Mouse (Mus musculus): ENCODE results near the gene Anapc16. TPM values are rescaled to one million over a fixed set of nuclear protein-coding genes. Genes with fewer than 3 reads are reported as not detected.

The Anapc16 gene
- polyA plus RNA-seq, 1 experiment from 2014 or later: 122 TPM

DNA sequence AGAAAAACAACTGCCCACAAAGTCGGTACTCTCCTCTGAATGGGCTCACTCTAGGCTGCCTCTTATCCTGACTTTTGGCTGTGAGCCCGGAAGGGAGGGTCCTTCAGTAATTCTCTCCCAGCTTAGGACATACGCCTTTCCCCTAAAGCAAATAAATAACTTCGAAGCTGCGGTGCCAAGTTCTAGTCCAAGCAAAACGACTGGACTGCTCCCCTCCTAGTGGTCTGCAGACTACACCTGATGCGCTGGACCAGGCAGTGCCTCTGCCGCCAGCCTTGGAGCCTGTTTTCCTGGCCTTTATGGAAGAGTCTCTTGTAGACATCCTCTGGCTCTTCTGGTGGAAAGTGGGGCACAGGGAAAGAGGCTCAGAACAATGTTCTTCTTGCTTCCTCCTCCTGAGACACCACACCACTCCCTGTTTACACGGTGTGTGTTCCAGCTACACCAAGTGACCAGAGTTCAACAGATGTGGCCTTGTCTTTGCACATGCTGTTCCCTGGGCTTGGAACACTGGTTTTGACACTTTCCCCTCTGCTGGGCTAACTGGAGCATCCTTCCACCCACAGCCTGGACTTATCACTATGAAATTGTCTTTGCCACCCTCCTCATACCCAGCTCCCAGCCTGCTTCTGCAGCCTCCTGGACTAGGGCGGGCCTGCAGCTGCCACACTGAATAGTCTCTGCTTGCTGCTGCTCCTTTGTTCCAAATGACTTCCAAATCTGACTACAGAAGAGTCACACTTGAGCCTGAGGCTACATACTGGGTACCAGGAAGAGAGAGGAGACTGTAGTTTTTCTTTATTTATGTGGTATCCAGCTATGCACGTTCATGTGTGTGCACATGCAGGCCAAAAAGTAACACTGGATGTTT lies 23.8 kb downstream of the Anapc16 start:
- peak; percentile 66; the same call in 1 of the 2 replicates for ATAC-seq
- Histone ChIP-seq H3K27ac (peak overlapping the region; percentile 66), H3K9ac (no peak overlapping the region)

DNA sequence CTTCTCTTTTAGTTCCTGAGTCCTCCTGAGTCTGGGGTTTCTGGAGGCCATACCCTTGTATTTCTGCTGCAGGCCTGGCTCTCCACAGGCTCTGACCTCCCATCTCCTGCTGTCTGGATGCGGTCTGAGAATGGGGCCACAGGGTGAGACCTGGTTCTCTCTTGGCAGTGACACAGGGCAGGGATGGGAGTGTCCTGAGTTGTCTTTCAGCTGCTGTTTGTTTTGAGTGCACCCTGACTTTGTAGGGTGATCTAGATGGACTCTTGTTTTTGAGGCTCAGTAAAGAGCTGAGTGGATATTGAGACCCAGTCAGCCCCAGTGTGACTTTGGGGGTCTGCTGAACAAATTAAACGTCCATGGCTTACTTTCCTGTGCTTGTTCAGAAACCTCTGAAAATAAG lies 24.5 kb downstream of the Anapc16 start:
- Histone ChIP-seq H3K4me3 (no peak overlapping the region), H3K27me3 (no peaks in the 10 kb centered on the region), H3K9me3 (replicated peaks) (no peaks in the 10 kb centered on the region), H3K4me2 (no peak overlapping the region), H3K9ac (no peak overlapping the region), H3K36me3 (ENCODE audit: poor library complexity, severe bottlenecking) (peaks cover 5% of the 10 kb centered on the region), H3K4me1 (peaks cover 31% of the 10 kb centered on the region), H3K27ac (0 out of 2 replicates have a peak overlapping the region, but pooled peaks have one; percentile 3)
- WGBS: 52% methylated on average over 2 of the region's 2 CpGs
- no peak for ATAC-seq

More for the DNA sequence above, 23.8 kb downstream of the Anapc16 start:
- no peak overlapping the region for H3K4me2 ChIP-seq
- H3K4me1 ChIP-seq: peaks cover 29% of the 10 kb centered on the region
- no peak overlapping the region for H3K4me3 ChIP-seq
- H3K9me3 ChIP-seq (replicated peaks): no peaks in the 10 kb centered on the region
- WGBS: 37% methylated on average over 11 of the region's 11 CpGs
- no peaks in the 10 kb centered on the region for H3K27me3 ChIP-seq
- H3K36me3 ChIP-seq (ENCODE audit: poor library complexity, severe bottlenecking): peaks cover 7% of the 10 kb centered on the region

DNA sequence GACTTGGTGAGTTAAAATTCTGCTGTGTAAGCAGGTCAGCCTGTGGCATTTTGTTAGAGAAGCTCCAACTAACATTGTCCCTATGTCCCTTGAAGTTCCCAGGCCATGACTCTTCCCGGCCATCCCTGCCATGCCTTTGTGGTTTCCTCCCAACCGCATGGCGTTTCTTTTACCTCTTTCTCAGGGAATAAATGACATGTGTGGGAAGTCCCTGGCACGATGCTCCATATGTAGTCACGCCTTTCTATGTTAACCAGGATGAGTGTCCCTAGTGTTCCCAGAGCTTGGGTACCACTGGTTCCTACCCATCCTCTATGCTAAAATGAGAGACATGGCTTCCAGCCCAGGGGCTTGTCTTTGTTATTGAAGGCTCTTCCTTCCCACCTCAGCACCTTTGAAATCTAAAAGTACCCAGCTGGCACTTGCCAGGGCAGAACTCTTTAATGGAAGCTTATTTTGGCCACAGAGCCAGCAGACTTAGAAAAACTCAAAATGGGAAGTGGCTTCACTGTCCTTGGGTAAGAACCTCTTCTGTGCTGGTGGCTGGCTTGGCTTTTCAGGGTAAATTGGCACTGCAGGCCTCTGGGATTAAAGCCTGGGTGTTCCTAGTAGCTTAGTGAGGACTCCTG lies 25.1 kb downstream of the Anapc16 start:
- H3K27me3 ChIP-seq: no peaks in the 10 kb centered on the region
- peak overlapping the region; percentile 3; the same call in 1 of the 2 replicates for H3K27ac ChIP-seq
- H3K36me3 ChIP-seq (ENCODE audit: poor library complexity, severe bottlenecking): peaks cover 5% of the 10 kb centered on the region
- H3K4me2 ChIP-seq: no peak overlapping the region
- peaks cover 31% of the 10 kb centered on the region for H3K4me1 ChIP-seq
- no peak overlapping the region for H3K4me3 ChIP-seq
- ATAC-seq: no peak
- H3K9me3 ChIP-seq (replicated peaks): no peaks in the 10 kb centered on the region
- no peak overlapping the region for H3K9ac ChIP-seq
- 89% methylated on average over 5 of the region's 5 CpGs for WGBS

DNA sequence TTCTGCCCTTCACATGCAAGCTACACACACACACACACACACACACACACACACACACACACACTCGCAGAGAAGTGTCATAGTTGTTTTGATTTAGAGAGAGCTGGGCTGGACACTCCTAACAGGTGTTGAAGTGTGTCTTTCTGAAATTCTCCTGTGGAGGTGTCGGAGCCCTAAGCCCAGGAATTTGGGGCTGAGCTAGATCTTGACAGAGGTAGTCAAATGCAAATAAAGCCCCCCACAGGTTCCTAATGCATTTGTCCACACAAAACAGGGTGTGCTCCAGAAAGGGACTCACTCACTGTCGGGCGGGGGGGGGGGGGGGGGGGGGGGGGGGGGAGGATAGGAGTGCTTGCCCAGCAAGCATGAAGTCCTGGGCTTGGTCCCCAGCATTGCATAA lies 25.8 kb downstream of the Anapc16 start:
- no peak overlapping the region for H3K4me3 ChIP-seq
- peaks cover 5% of the 10 kb centered on the region for H3K36me3 ChIP-seq (ENCODE audit: poor library complexity, severe bottlenecking)
- no peak for ATAC-seq
- H3K9ac ChIP-seq: no peak overlapping the region
- 65% methylated on average over 2 of the region's 4 CpGs for WGBS
- H3K4me2 ChIP-seq: no peak overlapping the region
- H3K9me3 ChIP-seq (replicated peaks): no peaks in the 10 kb centered on the region
- H3K27me3 ChIP-seq: no peaks in the 10 kb centered on the region
- no peak overlapping the region for H3K27ac ChIP-seq
- H3K4me1 ChIP-seq: peaks cover 31% of the 10 kb centered on the region

DNA sequence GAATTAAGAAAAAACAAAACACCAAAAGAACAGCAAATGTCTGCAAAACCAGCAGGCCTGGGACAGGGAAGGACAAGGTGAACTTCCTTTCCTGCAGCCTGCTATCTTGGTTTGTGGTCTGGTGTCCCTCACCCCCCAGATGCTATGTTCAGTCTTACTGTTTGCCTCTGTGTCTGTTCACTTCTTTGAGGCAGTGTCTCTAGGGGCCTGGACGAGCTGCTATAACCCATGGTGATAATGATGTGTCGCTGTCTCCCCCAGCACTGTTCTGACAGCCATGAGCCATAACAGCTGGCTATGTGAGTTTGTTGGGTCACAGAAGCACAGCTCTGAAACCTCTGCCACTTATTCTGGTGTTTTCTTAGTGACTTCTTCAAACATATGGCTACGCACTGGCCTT lies 28.1 kb downstream of the Anapc16 start:
- WGBS: 75% methylated on average over 3 of the region's 3 CpGs
- no peak overlapping the region for H3K4me3 ChIP-seq
- no peaks in the 10 kb centered on the region for H3K9me3 ChIP-seq (replicated peaks)
- no peak overlapping the region for H3K9ac ChIP-seq
- H3K36me3 ChIP-seq (ENCODE audit: poor library complexity, severe bottlenecking): no peaks in the 10 kb centered on the region
- H3K4me2 ChIP-seq: no peak overlapping the region
- peak overlapping the region; percentile 27 for H3K27ac ChIP-seq
- H3K4me1 ChIP-seq: peaks cover 42% of the 10 kb centered on the region
- no peaks in the 10 kb centered on the region for H3K27me3 ChIP-seq
- no peak for ATAC-seq

DNA sequence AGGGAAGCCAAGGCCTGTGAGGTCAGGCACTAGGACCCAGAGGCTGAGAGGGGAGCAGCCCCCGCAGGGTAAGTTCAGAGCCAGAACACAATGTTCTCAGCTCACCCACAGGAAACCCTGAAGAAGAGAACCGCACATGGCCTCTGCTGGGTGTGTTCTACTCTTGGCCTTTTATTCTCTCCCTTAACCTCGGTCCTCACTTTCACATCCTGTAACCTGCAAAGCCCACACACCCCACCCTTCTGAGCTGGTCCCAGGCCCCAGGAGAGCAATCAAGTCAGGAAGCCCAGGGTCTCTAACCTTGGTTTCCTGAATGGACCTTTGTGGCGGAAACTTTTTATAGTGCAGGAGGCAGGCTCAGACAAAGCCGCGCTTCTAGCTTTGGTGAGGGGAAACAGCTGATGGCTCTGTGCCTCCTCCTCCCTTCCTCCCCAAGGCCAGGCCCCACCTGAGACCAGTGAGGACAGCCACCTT lies 28.7 kb downstream of the Anapc16 start:
- H3K9me3 ChIP-seq (replicated peaks): no peaks in the 10 kb centered on the region
- H3K27me3 ChIP-seq: no peaks in the 10 kb centered on the region
- H3K36me3 ChIP-seq (ENCODE audit: poor library complexity, severe bottlenecking): no peaks in the 10 kb centered on the region
- H3K4me2 ChIP-seq: no peak overlapping the region
- 15% methylated on average over 6 of the region's 6 CpGs for WGBS
- ATAC-seq: no peak
- peak overlapping the region; percentile 27; the same call in 1 of the 2 replicates for H3K27ac ChIP-seq
- H3K9ac ChIP-seq: 0 out of 2 replicates have a peak overlapping the region, but pooled peaks have one; percentile 26
- no peak overlapping the region for H3K4me3 ChIP-seq
- peaks cover 40% of the 10 kb centered on the region for H3K4me1 ChIP-seq

DNA sequence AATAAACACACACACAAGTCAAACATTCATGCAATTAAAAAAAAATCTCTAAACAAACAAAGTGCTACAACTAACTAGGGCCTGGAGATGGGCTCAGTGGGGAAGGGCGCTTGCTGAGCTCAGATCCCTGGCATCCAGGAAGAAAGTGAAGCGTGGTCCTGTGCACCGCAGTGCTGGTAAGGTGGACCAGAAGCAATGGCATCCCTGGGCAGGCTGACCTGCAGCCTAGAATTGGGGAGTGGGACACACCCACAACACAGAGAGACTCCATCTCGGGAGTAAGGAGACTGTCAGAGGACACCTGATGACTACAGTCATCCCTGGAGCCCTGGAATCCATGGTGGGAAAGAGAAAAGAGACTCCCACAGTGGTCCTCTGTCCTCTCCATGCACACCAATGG lies 29.5 kb downstream of the Anapc16 start:
- H3K4me1 ChIP-seq: peaks cover 32% of the 10 kb centered on the region
- no peak overlapping the region for H3K4me3 ChIP-seq
- no peak overlapping the region for H3K4me2 ChIP-seq
- H3K9me3 ChIP-seq (replicated peaks): no peaks in the 10 kb centered on the region
- ATAC-seq: no peak
- no peaks in the 10 kb centered on the region for H3K27me3 ChIP-seq
- no peak overlapping the region for H3K9ac ChIP-seq
- H3K36me3 ChIP-seq (ENCODE audit: poor library complexity, severe bottlenecking): no peaks in the 10 kb centered on the region
- H3K27ac ChIP-seq: no peak overlapping the region
- 90% methylated on average over 4 of the region's 4 CpGs for WGBS

DNA sequence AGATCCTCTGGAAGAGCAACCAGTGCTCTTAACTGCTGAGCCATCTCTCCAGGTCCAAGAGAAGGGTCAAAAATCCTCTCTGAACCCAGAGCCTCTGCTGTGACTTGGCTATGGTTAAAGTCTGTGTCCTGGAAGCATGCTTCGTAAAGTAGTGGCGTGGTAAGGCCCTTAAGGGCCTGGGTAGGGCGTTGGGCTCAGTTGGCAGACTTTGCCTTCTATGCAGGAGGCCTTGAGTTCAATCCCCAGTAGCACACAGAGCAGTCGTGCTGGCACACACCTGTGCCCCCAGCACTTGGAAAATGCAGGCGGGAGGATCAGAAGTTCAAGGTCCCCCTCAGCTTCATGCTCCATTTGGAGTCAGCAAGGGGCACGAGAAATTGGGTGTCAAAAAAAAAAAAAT lies 29.9 kb downstream of the Anapc16 start:
- Histone ChIP-seq H3K27me3 (no peaks in the 10 kb centered on the region), H3K27ac (no peak overlapping the region), H3K9me3 (replicated peaks) (no peaks in the 10 kb centered on the region), H3K4me3 (no peak overlapping the region), H3K4me1 (peaks cover 28% of the 10 kb centered on the region), H3K9ac (no peak overlapping the region), H3K36me3 (ENCODE audit: poor library complexity, severe bottlenecking) (no peaks in the 10 kb centered on the region), H3K4me2 (no peak overlapping the region)
- 85% methylated on average over 6 of the region's 6 CpGs for WGBS
- ATAC-seq: no peak

DNA sequence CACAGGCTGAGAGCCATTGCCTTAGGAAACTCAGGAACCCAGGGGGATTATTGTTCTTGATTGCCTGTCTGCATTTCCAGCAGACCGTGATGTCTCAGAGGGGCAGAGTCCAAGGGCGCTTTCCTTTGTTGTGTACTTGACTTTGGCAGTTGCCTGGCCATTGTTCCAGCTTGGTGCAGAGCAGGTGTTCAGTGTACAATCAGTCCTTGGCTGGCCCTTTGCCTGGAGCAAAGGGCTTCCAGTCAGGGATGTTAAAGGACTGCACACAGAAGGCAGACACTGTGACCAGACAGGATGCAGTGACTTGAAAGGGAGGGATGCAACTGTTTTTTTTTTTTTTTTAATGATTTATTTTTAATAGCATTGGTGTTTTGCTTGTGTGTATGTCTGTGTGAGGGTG lies 30.4 kb downstream of the Anapc16 start:
- peaks cover 27% of the 10 kb centered on the region for H3K4me1 ChIP-seq
- H3K9ac ChIP-seq: no peak overlapping the region
- H3K4me2 ChIP-seq: no peak overlapping the region
- no peaks in the 10 kb centered on the region for H3K27me3 ChIP-seq
- 64% methylated on average over 2 of the region's 2 CpGs for WGBS
- no peak overlapping the region for H3K27ac ChIP-seq
- ATAC-seq: no peak
- no peak overlapping the region for H3K4me3 ChIP-seq
- no peaks in the 10 kb centered on the region for H3K36me3 ChIP-seq (ENCODE audit: poor library complexity, severe bottlenecking)
- no peaks in the 10 kb centered on the region for H3K9me3 ChIP-seq (replicated peaks)

DNA sequence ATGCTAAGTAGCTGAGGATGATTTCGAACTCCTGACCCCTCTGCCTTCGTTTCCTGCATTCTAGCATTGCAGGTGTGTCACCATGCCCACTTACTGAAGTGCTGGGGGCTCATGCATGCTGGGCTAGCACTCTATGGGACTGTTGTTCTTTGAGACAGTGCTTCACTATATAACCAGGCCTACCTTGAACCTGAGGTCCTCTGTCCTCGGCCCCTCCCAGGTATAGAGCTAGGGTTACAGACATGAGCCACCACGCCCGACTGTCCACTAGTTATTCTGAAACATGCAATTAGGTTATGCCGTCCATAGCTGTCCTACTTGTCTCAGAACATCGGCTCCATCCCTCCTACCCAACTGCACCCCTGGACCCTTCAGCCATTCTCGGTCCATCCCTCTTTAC lies 31.1 kb downstream of the Anapc16 start:
- no peaks in the 10 kb centered on the region for H3K9me3 ChIP-seq (replicated peaks)
- peaks cover 27% of the 10 kb centered on the region for H3K4me1 ChIP-seq
- ATAC-seq: no peak
- no peak overlapping the region for H3K9ac ChIP-seq
- 88% methylated on average over 8 of the region's 8 CpGs for WGBS
- no peaks in the 10 kb centered on the region for H3K36me3 ChIP-seq (ENCODE audit: poor library complexity, severe bottlenecking)
- H3K27me3 ChIP-seq: no peaks in the 10 kb centered on the region
- no peak overlapping the region for H3K4me3 ChIP-seq
- H3K4me2 ChIP-seq: no peak overlapping the region
- no peak overlapping the region for H3K27ac ChIP-seq

DNA sequence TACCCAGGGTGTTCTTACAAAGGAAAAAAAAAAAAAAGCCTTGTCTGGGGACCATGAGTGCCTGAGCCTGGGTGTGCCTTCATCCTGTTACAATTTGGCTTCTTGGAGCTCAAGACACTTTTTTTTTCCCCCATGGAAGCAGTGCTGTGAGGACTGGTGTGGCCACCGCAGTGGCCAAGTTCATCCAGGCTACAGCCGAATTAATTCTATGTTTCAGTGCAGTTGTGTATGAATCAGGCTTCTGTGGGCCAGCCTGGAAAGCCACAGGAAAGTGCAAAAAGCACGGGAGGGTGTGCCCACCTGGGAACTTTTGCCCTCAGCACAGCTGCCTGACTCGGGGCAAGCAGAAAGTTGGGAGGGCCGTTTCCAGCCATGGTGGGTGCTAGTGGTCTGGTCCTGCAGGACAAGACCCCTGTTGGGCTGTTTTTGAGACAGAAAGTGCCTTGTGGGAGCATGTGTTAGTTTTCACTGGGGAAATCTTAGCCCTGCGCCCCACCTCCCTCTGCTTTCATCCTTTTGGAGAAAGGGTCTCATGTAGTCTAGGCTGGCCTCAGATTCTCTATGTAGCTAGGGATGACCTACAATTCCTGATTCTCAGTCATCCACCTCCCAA lies 32.4 kb downstream of the Anapc16 start:
- 27% methylated on average over 6 of the region's 6 CpGs for WGBS

More for the DNA sequence above, 32.4 kb downstream of the Anapc16 start:
- Histone ChIP-seq H3K9ac (peak overlapping the region; percentile 81), H3K27me3 (no peaks in the 10 kb centered on the region), H3K36me3 (ENCODE audit: poor library complexity, severe bottlenecking) (no peaks in the 10 kb centered on the region), H3K4me3 (peak overlapping the region; percentile 51), H3K4me1 (peaks cover 33% of the 10 kb centered on the region), H3K27ac (peak overlapping the region; percentile 79), H3K9me3 (replicated peaks) (no peaks in the 10 kb centered on the region), H3K4me2 (peak overlapping the region; percentile 67)
- no peak for ATAC-seq

All from forebrain, embryonic 13.5 days (tissue).